Mouse (Mus musculus): ENCODE measurements at regions not wholly inside any gene's neighbourhood (a gene's known extent, or its start where the extent isn't known, plus 50 kb on each side); places are given as distances from the start of the nearest gene placed in this dataset.

DNA sequence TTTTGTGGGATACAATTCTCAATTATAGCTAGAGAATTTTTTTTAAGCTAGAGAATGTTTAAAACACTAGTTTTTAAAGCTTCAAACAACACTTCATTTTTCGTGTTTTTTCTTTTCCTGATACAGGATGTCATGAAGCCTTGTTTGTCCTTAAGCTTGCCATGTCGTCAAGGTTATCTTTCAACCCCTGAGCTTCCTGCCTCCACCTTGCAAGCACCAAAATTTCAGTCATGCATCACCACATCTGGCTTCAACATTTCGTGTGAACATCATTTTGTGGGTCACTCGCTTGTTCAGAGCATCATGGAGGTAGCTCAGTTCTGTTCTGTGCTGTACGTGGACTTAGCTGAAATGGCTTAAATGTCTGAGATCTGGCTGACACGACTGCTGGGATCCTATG, 96.6 kb downstream of the Rgs2 start:
- TF ChIP-seq GATA1 (IDR thresholded peaks at IDR 0.05; ENCODE audit: borderline replicate concordance, low read length), result no peak
- no peak for TF ChIP-seq FLI1 (IDR thresholded peaks at IDR 0.05; ENCODE audit: low read length)

Measured in megakaryocyte, embryonic 14.5 days (primary cell).